Mouse (Mus musculus): ENCODE measurements around the gene Cyb5d1.

GRCm38 (mm10) chr11:69420554-69421000, 25.1 kb upstream of the Cyb5d1 start:
- TF ChIP-seq CTCF (IDR thresholded peaks at IDR 0.05; ENCODE audit: borderline replicate concordance, insufficient read depth, low read depth, low read length) (no peak), POLR2A (IDR thresholded peaks at IDR 0.05; ENCODE audit: borderline replicate concordance, insufficient read depth, low read length) (no peak)
